Mouse (Mus musculus) erythroid progenitor cell, adult 5-6 weeks (primary cell): Measurements from ENCODE around the gene Slc24a3. TPM values are rescaled to one million over a fixed set of nuclear protein-coding genes. Genes with fewer than 3 reads are reported as not detected.

Source experiments
- ATAC-seq: replicated peaks from 2 replicates; pipeline ENCODE4 v1.8.0; 2016; ENCODE audit warnings: moderate number of reproducible peaks, mild to moderate bottlenecking, moderate TSS enrichment, inconsistent platforms; ENCODE audit not compliant: poor library complexity, low FRiP score, severe bottlenecking
- total RNA-seq, 2 experiments: library from RNA; stranded (forward) in 1 of 2; stranded (reverse) in 1 of 2; fragments of 150-400 nt in 1 of 2; fragments of 186-747, 209-891 nt in 1 of 2; gene quantifications; 2 replicates each; pipeline versions ENCODE4 v1.2.3 to v1.2.4; 2015 to 2017; ENCODE audit warnings: low replicate concordance in 2 of 2

The Slc24a3 gene
- total RNA-seq, 2 experiments from 2014 or later = 1.3 TPM; not detected in 1

DNA sequence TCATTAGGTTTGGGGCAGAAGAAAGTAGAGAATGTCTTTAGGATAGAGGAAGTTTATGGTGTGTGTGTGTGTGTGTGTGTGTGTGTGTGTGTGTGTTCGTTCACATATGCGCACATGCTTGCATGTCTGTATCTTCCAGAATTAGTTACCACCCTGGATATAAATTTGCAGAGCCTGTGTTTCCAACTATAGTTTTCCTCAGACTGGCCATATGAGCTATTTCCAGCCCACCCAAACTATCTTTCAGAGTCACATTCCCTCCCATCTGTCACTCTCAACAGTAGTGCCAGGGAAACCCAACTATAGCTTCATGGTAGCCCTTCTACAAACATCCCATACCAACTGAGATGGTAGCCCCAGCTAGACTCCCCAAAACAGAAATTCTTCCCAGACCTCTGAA lies 250.2 kb downstream of the Slc24a3 start:
- ATAC-seq = no peak

DNA sequence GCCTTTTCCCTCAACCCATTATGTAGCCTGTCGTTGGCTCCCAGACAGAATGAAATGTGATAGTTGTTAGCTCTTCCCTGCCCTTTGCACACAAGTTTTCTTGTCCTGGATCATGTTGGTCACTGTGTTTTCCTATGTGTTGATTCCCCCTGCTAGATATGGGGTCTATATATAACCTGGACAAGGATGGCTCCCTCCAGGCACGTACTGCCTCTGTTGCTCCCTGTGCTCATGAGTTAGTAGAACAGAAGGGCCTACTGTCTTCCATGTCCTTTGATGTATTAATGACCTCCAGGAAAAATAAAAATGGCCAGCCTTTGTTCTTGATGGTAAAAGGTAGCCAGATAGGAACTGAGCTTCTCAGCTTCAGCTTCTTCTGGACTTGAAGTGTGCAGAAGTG lies 251.5 kb downstream of the Slc24a3 start:
- no peak for ATAC-seq

DNA sequence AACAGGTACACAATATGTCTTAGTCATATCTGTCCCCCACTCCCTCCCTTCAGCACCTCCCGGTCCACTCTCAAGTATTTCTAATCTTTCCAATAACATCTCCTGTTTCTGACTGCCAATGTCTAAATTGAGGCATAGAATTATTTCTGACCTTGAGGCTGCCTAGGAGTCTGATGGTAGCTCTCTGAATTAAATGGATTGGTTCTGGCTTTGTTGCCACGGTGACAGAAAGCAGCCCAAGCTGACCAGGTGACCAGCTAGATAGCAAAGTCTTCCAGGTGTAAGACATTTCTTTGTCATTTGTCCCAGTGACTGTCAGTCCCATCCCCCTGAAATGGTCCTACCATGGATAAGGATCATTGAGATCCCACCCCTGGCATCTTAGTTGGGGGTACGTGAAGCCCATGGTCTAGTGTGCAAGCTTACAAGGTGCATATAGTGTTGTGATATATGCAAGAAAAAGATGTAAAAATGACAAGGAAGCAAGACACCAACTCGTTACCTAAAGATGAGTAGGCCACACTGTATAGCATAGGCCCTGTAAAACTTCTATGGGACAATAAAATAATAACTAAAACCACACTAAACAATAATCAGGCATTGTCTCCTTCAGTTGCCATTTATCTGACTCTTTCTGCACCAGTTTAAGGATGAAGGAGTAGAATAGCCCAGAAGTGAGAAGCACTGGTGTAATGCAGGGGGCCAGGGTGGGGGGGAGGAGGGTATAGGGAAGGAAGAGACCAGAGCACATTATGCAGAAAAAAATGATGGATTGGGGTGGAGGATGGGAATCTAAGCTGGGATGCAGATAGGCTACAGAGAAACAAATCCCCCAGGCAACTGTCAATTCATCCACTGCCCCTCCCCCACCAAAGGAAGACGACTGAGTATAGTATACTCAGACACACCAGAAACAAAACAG lies 253.7 kb downstream of the Slc24a3 start:
- no peak for ATAC-seq

DNA sequence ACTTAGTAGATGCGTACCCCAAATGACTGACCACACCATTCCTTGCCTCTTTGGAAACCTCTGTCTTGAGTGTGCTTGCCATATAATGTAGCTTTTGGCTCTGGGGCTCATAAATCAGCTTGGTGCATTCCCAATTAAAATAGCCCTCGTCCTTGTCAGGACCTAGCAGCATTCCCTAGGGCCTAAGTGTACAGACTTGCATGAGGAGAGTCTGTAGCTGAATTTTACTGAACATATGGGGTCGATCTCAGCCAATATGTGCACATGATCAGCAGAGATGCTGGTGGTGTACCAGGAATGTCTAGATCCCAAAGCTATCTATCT lies 254.3 kb downstream of the Slc24a3 start:
- no peak for ATAC-seq

DNA sequence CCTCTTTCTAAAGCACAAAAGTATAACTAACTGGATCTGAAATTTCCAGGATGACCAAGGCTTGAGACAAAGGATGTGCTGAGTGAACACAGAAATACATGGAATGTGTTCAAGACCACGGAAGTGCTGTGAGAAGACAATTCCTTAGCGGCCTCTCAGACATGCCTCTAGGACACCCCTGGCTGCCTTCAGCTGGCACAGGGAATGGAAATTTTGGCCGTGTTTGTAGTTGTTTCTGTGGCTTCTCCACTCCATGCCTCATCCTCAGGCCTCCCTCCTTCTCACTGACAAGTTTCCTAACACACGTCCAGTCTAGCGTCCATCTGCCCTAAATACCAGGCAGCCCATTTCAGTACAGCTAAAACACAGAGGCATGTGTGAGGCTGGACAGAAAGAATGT lies 262.4 kb downstream of the Slc24a3 start:
- no peak for ATAC-seq

DNA sequence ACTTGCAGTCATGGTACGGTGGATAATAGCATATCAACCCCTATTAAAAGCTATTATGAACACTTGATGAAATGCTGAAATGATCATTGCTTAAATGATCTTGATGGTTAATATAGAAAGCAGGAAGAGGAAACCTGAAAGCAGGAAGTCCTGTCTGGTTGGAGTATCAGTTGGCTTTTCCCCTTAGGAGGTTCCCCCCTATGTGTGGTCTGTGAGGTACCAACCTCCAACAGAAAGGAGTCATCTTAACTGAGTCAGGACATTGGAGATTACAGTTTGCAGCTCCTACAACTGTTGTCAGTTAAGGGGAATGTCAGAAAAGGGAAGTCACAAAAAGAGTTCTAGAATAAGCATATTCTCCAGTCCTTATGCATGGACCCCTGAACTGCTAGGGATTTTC lies 266.5 kb downstream of the Slc24a3 start:
- ATAC-seq = no peak

DNA sequence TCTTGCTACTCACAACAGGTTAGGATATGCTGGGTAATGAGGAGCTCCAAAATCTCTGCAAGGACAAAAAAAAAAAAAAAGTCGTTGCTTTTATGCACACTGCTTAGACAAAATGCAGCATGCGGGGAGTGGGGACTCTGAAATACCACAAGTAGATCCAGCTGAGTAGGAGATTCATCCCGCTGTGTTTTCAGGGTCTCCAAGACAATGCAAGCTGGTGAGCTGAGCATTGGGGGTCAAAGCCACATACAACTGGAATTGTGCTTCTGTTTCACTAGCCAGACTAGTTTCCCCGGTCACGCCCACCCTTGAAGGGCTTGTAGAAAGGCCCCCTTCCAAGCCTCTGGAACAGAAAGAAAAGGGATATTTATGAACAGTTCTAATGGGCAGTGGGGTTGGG lies 270.8 kb downstream of the Slc24a3 start:
- ATAC-seq = no peak

DNA sequence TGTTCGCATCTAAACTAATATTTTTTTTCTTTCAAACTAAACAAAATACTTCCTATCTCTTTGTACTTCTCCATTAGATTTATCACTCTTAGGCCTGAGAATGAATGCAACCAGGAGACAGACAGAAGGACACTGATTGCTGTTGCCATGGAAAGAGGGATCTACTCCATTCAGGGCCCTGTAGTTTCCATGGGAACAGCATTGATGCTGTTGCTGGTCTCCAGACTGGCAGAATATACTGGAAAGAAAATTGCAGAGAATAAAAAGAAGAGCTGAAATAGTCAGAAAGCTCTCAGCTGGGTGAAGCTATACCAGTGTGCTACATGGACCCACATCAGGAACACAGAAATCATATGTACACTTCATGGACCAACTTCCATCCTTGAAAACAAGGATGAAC lies 272.2 kb downstream of the Slc24a3 start:
- no peak for ATAC-seq

DNA sequence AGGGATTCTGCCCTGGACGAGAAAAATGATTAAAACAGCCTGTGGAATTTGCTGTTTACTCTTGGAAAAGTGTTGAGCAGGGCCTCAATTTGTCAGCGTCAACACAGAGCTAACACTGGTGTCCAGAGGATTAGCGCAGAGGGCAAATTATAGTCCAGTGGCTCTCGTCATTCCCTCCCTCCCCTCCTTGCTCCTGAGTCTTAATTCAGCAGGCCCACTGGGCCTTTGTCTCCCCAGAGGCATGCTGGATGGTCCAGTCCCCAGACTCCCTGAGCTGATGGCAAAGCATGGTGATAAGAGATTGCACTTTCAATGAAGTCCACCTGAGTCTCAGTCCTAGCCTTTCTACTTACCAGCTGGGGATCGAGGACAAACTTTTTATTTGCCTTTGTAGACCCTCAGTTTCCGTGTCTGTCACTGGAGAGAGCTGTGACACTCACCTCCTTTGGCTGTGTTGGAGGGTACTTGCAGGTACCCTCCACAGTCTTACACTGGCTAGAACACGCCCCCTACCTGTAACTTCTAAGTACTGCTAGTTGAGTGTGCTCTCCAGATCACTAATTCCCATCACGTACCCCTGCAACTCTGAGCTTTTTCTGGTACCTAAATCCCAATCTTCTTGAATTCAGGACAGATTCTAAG lies 289.7 kb downstream of the Slc24a3 start:
- no peak for ATAC-seq

DNA sequence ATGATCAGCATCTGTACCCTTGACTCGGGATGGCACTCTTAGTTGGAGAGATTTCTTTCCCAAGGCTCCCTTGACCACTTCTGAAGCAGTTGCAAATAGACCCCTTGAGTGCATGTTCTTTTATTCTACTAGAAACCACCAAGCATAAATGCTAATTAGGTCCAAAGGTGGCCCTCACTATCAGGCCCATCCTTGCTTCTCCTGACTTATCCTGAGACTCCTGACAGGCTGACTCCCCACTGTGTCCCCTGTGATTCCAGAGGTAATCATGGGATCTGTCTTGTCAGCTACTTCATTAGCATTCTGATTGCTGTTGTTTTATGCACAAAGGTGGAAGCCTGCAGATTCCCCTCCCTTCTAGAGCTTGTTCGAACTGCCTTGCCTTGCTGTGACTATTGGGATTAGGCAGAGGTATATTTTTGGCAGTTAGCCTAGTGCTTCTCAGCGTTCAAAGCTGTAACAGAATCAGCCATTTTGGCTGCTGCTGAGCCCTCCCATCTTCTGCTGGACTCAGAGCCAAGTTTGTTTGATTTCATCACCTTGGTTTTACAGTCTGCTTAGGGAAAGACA lies 293.4 kb downstream of the Slc24a3 start:
- ATAC-seq = no peak

DNA sequence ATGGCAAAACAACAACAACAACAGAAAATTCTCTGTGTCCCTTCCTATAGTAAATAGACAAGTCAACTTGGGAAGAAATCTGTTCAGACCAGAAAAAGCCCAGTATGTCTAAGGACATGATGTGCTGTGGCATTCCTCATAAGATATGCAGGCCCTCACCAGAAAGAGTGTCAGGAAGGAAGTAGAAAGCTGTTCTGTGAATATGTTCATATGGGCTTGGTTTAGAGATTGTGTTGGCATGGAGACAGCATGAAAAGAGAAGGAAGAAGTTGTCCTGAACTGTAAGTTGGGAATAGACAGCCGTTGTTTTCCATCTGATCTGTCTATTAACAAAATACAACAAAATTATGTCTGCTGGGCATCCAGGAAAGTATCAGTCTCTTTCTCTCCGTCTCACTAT lies 294.7 kb downstream of the Slc24a3 start:
- ATAC-seq = no peak

DNA sequence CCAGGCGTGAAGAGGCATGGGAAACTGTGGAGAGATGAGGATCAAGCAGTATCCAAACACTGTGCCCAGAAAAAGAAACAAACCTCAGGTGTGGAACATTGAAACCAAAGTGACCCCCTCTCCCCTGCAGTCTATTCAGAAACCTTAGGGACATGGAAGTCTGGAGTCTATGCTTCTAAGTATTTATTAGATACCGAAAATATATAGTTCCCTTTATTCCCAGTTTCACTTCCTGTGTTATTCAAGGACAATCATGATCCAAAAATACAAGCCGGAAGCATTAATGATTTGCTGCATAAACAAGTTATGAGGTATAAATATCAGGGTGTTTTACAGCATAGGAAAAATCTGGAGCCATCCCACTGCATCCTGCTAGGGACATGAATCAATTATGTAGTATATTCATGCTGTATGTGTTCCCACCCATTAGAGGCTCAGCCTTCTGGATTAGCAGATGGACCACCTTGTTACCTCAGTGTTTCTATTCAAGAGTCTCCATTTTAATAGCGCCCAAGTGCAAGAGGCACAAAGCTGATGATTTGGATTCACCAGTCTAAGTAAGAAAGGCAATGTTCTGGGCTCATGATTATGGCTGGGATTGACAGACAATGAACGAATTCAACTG lies 301.3 kb downstream of the Slc24a3 start:
- ATAC-seq = no peak

DNA sequence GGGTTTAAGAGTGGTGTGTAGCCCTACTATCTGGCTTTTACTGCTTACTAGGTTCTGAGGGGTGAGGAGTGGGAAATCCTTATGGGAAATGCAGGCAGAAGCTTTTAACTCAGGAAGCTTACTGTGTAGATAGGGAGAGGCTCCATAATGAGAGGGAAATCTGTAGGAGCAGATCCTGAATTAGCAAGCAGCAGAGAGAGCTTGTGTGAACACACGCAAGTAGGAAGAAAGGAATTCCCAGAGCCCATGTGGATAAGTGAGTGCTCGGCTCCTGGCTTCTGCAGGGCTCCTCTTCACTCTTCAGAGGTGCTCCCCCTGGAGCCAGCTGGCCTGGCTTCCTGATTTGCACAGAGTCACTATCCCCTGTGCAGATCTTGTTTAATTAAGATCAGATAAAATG lies 309.9 kb downstream of the Slc24a3 start:
- ATAC-seq = no peak

DNA sequence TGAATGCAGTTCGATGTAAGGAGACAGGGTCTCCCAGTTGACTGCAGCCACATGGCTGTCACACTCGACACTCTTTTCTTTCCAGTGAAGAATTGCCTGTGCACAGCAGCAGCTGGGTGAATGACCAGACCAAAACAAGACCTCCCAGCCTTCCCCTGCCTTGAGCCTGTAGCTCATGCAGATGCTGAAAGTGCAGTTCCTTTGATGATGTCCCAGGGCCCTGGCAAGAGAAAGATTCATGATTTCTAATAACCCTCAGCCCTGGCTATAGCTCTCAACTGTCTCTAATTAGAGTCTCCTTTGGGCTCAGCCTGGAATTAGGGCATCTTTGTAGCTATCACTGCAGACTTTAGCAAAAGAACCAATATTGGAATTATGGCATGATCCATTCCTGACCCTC lies 312.1 kb downstream of the Slc24a3 start:
- no peak for ATAC-seq

DNA sequence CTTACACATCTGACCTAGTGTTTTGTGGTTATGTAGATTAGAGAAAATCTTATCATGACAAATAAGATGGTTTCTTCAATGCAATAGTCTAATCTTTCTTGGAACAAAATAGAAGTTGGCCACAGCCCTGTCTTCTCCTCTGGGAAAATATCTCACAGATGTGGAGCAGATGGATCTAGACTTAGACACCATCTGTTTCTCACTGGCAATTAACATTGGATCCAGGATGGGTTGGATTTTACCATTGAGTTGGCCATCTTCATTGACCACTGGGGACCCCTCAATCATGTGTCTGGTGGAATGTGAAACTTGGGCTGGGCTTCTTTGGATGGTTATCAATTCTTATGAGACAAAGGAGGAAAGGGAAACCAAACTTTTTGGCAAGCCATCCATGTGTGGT lies 332.7 kb downstream of the Slc24a3 start:
- no peak for ATAC-seq

DNA sequence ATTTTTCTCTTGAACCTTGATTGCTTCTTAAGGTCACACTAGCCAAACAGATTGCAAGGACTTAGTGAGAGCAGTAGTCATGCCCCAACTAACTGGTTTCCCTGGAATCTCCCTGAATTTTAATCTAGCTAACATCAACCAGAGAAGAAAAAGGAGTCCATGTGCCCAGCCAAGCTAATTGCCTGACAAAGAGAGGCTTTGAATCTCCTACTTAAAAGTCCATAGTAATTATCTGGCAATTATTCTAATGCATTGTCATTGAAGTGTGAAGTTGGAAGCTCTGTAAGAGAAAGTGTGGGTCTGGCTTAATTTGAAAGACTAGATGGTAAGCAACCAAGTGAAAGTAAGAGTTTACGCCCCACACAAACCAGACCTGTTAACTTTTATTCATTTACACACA lies 333.9 kb downstream of the Slc24a3 start:
- no peak for ATAC-seq

DNA sequence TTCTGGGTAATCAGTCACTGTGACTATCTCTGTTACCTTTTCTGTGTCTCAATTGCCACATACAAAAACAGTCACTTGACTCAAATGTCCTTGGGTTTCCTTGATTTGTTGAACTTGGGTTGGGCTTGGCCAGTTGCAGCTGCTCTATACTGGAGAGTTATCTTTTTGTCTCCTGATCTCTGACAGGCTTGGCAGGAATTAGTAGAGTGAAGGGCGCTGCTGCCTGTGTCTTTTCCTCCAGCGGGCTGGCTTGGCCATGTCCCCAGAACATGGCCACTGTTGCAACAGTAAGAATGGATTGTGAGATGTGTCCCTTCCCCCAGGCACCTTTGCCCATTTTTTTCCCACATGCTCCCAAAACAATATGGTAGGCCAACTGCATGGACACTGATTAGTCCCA lies 340.1 kb downstream of the Slc24a3 start:
- no peak for ATAC-seq

DNA sequence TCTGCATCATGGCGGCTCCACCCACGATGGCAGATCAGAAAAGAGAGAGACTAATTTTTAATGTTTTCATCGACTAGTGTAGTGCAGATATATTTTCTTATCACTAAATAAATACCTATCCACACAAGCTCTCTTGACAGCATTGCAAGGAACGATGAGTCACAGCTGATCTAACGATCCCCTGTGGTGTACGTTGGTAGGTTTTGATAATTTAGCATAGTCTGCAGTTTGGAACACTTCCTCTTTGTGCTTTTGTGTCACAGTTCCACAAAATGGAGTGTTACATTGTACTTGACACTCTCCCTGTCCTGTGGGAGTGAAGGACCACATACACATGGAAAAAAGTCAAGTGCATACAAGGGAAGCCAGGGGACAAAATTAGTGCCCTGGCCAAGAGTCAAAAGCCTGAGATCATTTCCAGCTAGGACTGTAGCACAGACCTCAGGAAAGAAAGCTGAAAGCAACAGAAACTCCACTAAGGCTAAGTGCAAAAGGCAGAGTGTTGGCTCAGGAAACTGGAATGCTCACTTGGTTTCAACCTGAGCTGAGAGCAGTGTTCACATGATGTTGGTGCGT lies 343.2 kb downstream of the Slc24a3 start:
- ATAC-seq = no peak

DNA sequence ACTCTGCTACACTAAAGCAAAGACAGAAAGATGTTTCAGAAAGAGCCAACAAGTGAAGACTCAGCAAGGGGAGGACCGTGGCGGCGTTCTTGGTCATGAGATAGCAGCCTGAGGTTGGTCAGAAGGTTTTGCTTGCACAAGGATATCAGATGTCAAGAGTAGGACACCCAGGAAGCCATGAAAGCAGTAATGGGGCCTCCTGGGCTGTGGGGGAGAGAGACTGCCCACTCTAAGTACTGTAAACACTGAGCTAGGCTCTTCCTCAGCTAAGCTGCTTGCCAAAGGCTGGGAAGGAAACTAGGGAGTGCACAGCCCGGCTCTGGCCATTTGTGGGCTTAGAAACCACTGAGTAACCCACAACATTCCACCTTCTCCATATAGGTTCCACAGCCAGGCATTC lies 348.4 kb downstream of the Slc24a3 start:
- ATAC-seq = no peak

DNA sequence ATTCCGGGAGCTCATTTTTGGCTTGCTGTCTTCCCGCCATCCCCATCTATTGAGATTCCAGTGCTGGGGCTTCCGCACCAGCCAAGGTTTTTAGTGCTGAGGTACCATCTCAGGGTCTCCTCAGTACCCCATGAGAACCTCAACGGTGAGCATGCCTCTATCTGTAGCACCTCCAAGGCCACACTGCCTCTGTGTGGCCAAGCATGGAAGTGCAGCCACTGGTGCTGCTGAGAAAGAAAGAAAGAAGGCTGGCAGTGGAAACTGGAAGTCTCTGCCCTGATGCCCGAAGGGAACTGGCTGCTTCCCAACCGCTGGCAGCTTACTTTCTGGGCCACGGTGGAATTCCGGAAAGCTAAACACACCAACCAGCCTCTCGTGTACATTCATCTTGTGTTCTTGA lies 349.8 kb downstream of the Slc24a3 start:
- ATAC-seq = no peak

DNA sequence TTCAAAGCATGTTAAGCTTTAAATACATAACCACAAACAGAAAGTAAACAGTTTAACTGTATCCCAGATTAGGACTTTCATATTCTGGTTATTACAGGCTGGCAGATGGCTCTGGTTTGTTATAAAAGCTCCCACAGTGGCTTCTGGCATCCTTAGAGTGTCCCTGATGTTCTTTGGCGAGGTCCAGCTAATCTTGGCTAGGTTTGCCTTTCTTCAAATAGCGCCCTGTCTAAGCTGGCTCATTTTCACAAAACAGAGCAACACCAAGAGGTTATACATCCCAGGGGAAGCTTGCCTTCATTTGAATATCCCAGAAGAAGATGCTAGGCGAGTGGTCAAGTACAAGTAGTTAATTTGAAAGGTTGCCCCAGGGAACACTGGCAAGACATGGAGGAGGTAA lies 354.5 kb downstream of the Slc24a3 start:
- no peak for ATAC-seq
